Mouse (Mus musculus): ENCODE measurements around the gene Ebf1.
A peak's percentile ranks its signal among the peaks of the same experiment; 100 is the strongest.
"Not testable (repeated sequence)": the region's sequence is repeated elsewhere in the genome, so short reads cannot be mapped to it uniquely, and the experiment has no call there.

Gene Ebf1

GRCm38 (mm10) chr11:44616788-44617712, at the start of gene Ebf1:
Gene Ebf1, plus strand, starts transcription at chr11:44617317.
- DNase-seq (ENCODE audit: low spot score in 2 of 2), result peak; percentile 59 to 86

- DNase-seq (ENCODE audit: low spot score in 2 of 2), result not testable (repeated sequence)
These were observed 46.8 kb upstream of the Ebf1 start for GRCm38 (mm10) chr11:44570336-44570735.

DNA sequence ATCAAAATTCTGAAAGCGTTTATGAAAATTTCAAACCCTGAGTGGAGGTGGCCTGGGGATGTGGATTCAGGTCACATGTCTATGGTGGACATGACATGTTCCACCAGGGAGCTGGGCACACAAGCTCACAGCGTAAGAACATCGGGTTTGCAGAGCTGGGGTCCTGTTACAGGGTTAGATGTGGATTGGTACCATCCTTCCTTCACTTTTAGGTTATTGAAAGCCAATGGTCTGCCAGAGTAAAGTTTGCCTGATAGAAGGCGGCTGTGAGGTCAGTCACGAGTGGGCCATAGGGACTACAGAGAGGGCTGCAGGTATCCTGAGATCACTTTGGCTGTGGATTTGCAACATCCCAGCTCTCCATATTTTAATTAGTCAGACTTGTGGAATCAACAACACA, 44.3 kb upstream of the Ebf1 start:
- no peak for DNase-seq (ENCODE audit: low spot score in 2 of 2)

DNA sequence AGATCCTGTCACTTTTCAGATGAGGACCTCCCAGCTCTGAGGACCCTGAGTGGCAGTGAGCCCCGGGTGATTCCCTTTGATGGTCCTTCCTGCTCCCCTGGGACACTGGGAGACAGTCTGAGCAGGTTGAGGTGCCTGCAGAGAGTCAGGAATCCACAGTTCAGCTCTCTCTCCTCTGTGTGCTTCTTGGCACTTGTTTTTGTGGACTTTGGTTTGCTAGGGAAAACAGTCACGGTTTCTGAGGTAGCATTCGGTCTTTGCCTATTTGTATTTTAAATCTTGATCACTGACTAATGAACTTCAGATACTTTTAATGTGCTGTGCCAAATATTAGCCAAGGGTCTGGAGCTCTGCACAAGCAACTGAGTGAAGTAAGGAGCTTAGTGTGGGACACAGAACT, 43.7 kb upstream of the Ebf1 start:
- DNase-seq (ENCODE audit: low spot score in 2 of 2), result no peak

GRCm38 (mm10) chr11:44574391-44574790, 42.7 kb upstream of the Ebf1 start:
- DNase-seq (ENCODE audit: low spot score in 2 of 2), result no peak

- DNase-seq (ENCODE audit: low spot score in 2 of 2), result peak in 1 of 2 experiments; percentile 74
These were observed 42.3 kb upstream of the Ebf1 start for GRCm38 (mm10) chr11:44574820-44575219.

- DNase-seq (ENCODE audit: low spot score in 2 of 2), result no peak
These were observed 39.2 kb upstream of the Ebf1 start for GRCm38 (mm10) chr11:44577911-44578310.

DNA sequence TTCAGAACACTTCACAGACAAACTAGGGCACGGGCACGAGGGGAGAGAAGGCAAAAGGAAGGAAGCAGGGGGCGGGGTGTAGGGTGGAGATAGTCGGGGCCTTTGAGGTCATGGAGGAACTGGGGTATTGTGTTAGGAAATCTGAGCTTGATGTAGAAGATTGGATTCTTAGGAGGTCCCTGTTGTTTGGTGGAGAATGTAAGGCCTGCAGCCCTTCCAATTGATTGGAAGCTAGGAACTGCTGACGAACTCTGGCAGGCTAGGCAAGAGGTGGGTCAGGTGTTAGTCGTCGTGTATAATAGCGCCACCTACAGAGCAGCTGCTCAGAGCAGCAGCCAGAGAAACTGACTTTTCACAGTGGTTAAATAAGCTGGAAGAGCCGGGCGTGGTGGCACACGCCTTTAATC, 35.8 kb upstream of the Ebf1 start:
- DNase-seq (ENCODE audit: low spot score in 2 of 2), result peak in 1 of 2 experiments; percentile 66

DNA sequence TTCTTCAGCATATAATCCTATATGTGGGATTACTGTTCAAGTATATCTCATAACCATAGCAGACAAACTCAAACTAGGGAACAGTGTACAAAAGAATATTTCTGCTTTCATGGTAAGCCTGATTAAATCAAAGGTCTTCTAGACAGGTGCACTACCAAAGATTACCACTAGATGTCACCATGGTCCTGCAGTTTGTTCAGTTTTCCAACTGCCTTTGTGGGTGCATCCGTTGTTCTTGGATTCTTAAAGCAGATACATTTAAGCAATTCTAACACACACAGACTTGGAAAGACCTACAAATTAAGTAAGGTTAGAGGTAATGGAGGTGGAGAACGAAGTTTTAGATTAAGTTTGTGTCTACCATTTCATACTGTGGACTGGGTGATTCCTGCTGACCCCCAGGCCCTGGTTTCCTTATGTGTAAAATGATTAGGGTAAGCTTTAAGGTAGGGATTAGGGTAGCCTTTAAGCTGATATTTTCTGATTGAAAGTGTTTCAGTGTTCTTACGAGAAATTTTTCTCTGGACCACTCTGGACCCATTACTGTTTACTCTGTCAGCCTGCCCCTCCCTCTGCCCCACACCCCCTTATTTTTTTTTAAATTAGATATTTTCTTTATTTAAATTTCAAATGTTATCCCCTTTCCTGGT, 30.9 kb upstream of the Ebf1 start:
- peak; percentile 57 to 71 for DNase-seq (ENCODE audit: low spot score in 2 of 2)

DNA sequence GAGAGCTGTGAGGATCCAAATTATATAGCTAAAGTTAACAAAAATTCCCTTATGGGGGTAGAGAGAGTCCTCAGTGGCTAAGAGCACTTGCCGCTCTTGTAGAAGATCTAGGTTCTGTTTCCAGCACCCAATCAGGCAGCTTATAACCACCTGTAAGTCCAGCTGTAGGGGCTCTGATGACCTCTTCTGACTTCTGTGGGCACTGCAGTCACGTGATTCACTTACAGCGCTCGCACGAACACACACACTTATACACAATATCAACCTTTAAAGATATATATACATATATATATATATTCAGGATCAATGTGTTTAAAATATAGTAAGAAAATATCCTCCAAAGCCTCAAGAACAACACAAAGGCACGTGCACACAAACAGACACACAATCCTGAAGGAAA, 24.1 kb upstream of the Ebf1 start:
- DNase-seq (ENCODE audit: low spot score in 2 of 2), result no peak

DNA sequence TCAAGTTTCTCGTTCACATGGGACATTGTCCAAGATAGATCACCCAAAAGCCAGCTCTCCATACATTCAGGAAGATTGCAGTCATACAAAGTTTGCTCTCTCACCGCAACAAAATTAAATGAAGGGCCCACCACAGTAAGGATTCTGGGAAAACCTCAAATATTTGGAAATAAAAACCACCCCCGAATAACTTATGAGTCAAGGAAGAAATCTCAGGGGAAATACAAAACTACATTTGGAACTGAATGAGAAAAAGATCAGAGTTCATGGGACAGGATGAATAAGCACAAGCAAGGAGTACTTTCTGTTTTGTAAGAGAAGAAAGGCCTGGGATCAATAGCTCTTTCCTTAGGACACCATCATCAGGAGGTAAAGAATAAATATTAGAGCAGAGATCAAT, 22.3 kb upstream of the Ebf1 start:
- DNase-seq (ENCODE audit: low spot score in 2 of 2), result no peak

DNA sequence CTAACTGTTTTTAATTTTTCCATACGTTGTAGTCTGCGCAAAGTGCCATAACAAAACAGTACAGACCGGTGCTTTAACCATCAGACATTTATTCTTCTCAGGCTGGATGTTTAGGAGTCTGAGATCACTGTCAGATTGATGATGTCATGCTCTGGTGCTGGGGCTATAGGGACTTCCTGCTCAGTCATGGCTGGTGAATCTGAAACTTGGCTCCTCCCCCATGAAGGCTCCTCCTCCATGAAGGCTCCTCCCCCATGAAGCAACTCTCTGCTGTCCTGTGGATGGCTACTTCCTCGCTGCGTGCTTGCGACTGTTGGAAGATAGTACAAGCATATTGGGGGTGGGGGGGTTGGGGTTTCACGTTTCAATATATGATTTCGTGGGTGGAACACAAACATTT, 10.2 kb upstream of the Ebf1 start:
- DNase-seq (ENCODE audit: low spot score in 2 of 2), result peak in 1 of 2 experiments; percentile 31

DNA sequence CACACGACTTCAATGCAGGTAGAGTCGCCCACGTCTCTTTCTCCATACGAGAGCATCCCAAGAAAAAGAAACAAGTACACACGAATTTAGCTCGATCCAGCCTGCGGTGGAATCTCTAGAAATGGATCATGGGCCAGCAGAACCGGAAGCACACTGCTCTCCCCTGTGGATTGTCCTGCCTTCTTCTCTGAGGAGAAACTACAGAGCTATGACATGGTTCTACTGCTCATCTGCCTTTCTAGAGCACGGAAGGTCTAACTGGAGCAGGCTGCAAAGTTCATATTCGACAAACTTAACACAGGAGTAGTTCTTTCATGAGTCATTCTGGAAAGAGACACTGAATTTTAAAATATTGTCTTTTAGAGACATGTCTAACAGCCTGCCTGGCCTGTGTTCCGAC, 8.5 kb upstream of the Ebf1 start:
- no peak for DNase-seq (ENCODE audit: low spot score in 2 of 2)

DNA sequence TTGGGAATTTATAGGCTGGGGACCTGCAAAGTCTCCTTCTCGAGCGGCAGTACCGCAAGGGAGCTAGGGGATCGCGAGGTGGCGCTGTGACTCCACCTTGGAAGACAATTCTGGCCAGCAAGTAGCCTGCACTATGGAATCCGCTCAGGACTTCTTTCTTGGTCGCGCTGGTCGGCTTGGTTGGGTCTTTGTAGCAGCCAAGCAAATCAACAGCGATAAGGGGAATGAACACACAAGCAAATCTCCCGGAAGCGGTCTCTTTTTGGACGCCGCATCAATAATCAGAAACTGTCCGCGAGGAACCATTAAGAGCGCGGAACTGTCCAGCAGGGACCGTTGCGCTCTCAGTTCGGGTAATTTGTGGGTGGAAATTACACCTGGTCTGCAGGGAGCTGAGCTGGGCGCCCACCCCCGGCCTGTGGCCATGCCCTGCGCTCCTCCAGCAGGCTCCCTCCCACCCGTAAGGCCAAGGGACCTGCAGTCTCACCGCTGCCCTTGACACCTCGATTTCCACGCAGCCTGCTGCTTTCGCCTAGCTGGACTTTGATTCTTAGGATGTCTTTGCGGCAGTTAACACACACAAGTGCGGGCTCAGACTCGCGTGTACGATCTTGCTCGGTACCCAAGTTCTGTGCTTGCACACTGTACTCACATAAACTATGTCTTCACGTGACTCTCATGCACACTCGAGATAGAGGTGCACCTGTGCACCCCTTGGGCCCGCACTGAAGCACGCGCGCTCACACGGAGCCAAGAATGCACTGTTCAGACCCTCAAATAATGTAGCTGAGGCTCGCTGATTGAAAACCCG, 5.9 kb upstream of the Ebf1 start:
- DNase-seq (ENCODE audit: low spot score in 2 of 2), result peak; percentile 63 to 87

DNA sequence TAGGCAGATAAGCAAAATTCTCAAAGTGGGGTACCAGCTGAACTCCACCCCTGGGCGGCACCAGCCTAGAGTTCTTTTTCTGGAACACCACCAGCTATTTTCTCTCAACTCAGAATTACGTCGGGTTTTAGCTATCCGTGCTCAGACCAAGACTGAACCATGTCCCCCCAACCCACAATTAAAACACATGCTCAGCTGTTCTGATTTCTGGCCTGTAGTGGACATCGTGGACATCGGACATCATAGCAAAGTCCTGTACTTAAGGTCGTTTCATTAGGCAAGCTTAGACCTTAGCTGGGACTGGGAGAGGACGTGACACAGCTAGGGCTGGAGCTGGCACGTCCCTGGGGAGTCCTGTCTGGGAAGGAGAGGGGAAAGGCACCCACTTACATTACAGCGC, 5.0 kb upstream of the Ebf1 start:
- DNase-seq (ENCODE audit: low spot score in 2 of 2), result no peak

- DNase-seq (ENCODE audit: low spot score in 2 of 2), result peak; percentile 32 to 43
These were observed 4.3 kb upstream of the Ebf1 start for GRCm38 (mm10) chr11:44612681-44613410.

- no peak for DNase-seq (ENCODE audit: low spot score in 2 of 2)
These were observed 3.5 kb upstream of the Ebf1 start for GRCm38 (mm10) chr11:44613411-44614180.

DNA sequence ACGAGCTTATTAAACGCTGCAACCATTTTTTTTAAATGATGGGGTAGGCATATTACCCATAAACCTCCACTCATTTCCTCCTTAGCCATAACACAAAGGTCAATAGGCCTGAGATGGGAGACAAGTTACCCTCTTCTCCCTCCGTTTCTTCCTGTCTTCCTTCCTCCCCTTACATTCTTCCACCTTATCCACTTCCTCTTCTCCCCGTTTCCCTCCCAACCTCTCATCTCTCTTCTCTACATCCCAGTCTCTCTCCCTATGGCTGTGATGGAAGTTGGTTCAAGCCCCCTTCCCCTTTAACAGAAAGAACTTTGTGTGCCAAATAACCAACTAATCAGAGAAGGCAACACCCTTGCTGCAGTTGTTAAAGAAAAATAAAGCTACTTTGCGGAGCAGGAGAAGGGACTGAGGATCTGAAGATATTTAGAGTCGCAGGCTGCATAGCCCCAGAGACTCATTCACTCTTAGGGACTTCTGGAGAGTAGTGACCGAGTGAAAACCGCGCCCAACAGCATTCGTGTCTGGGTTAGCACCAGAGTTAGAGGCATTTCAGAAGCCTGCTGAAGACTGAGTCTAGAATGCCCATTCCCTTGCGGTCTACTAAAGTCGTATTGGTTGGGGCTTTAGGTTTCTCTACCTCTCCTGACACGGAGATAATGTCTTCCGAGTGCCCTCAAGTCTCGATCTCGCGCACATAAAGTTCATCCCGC, 884 bp upstream of the Ebf1 start:
- no peak for DNase-seq (ENCODE audit: low spot score in 2 of 2)

DNA sequence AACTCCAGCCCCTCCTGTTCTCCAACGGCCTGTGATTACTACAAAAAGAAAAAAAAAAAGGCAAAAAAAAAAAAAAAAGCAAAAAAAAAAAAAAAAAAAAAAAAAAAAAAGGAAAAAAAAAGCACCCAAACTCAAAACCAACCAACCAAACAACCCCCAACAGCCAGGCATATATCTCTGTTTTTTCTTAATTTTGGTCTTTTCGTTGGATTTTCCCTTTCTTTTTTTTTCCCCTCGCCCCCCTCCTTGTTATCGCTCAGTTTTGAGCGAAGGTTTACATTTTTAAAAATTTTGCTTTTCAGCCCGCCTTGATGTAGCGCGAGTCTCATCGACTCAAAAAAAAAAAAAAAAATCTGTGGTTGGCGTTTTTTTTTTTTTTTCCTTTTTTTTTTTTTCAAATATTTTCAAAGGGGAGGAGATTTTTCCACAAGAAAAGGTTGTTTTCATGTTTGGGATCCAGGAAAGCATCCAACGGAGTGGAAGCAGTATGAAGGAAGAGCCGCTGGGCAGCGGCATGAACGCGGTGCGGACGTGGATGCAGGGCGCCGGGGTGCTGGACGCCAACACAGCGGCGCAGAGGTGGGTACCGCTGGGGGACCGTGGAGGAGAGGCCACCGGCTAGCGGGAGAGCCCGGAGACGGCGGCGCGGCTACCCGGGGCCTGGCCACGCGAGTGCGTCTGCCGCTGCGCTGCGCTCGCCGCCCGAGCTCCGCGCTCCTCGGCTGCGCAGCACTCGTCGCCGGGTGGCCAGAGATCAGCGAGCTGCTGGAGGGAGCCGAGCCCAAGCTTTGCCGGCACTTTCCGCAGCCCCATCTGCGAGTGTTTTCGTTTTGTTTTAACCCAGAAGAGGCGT, 843 bp downstream of the Ebf1 start:
- peak; percentile 18 to 49 for DNase-seq (ENCODE audit: low spot score in 2 of 2)

Measured in spleen, postnatal 10 days (tissue).